16 mouse cellular contexts compared by ENCODE assay signal in the genomic region with DNA sequence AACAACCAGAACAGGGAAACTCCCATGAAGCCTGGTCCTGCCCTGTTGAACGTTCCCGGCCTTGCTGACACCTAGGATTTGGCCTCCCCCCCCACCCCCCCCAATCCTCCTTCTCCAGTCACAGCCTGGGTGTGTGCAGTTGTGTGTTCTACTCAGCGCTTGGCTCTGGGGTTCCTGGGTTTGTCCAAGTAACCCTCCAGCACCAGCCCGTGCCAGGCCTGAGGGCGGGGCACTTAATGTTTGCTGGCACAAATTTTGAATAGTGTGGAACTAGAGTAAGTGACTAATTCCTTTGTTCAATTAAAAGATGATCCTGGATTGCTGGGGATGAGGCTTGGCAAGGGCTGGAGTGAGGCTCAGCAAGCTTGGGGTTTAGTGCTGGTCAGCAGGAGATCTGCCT. TPM values are rescaled to one million over a fixed set of nuclear protein-coding genes. Genes with fewer than 3 reads are reported as not detected.
DNase-seq lines count a peak whose midpoint lies in the region; ATAC-seq and TF ChIP-seq lines count a peak whose summit lies in the region.
"Had no signal": no experiment of that assay in that cellular context is flagged by ENCODE, and none has a peak within 500 bp of the region (broad histone marks: within the 10 kb centered on the region; RNA-seq: fewer than 3 reads in every experiment).

No protein-coding gene starts in this region.

- H3K9me3 ChIP-seq in heart, embryonic 12.5 days (replicated peaks), result no peaks in the 10 kb centered on the region
- H3K9me3 ChIP-seq: midbrain, embryonic 13.5 days had no signal

- no peak for ATAC-seq in heart, embryonic 12.5 days (ENCODE audit: insufficient number of reproducible peaks, low FRiP score)
- ATAC-seq: hindbrain, embryonic 16.5 days; midbrain, embryonic 13.5 days had no signal

- H3K4me1 ChIP-seq in heart, adult 2 months (ENCODE audit: control insufficient read depth, insufficient read depth, low read length), result no peaks in the 10 kb centered on the region
- no peaks in the 10 kb centered on the region for H3K4me1 ChIP-seq in heart, embryonic 12.5 days (replicated peaks)
- H3K4me1 ChIP-seq: midbrain, embryonic 13.5 days had no signal

- intact Hi-C loops in heart, adult 2 months (cut with DNase I), result no loop called here

- no peaks in the 10 kb centered on the region for H3K79me2 ChIP-seq in heart, adult 2 months (replicated peaks; ENCODE audit: control insufficient read depth, insufficient read depth, low read length)

- no peak for TF ChIP-seq POLR2A in heart, adult 2 months (IDR thresholded peaks at IDR 0.05; ENCODE audit: insufficient read depth, low read depth, low read length)

- H3K36me3 ChIP-seq in heart, adult 2 months (ENCODE audit: control insufficient read depth, insufficient read depth, low read length), result no peaks in the 10 kb centered on the region
- no peaks in the 10 kb centered on the region for H3K36me3 ChIP-seq in heart, embryonic 12.5 days
- H3K36me3 ChIP-seq: midbrain, embryonic 13.5 days had no signal

- no peak for TF ChIP-seq EP300 in heart, adult 2 months (IDR thresholded peaks at IDR 0.05; ENCODE audit: insufficient read depth, low read depth, low read length)

- 70% methylated on average over 5 of the region's 5 CpGs for WGBS in heart, adult 2 months
- 79% methylated on average over 5 of the region's 5 CpGs for WGBS in heart, embryonic 12.5 days

- TF ChIP-seq CTCF in heart, adult 2 months (IDR thresholded peaks at IDR 0.05), result no peak

- no peaks in the 10 kb centered on the region for H3K27me3 ChIP-seq in heart, adult 2 months (ENCODE audit: control insufficient read depth, insufficient read depth, low read length)
- H3K27me3 ChIP-seq in heart, embryonic 12.5 days (replicated peaks), result no peaks in the 10 kb centered on the region
- H3K27me3 ChIP-seq: midbrain, embryonic 13.5 days had no signal

- no peak overlapping the region for H3K27ac ChIP-seq in heart, adult 2 months
- H3K27ac ChIP-seq in heart, embryonic 12.5 days (ENCODE audit: poor library complexity, severe bottlenecking), result no peak overlapping the region
- H3K27ac ChIP-seq: left cerebral cortex, adult 2 months; midbrain, embryonic 13.5 days had no signal

- H3K4me3 ChIP-seq in heart, adult 2 months, result no peak overlapping the region
- H3K4me3 ChIP-seq in heart, embryonic 12.5 days, result no peak overlapping the region
- H3K4me3 ChIP-seq: left cerebral cortex, adult 2 months; midbrain, embryonic 13.5 days had no signal

- peak; percentile 29 for DNase-seq in adrenal gland, postnatal 10 days
- DNase-seq in adrenal gland, adult 8-10 months, result no peak
- DNase-seq in heart, adult 2 months, result peak; percentile 42 to 45
- DNase-seq in retina, postnatal 1 day, result peak; percentile 44
- DNase-seq in retina, embryonic 14.5 days (ENCODE audit: low spot score), result no peak
- DNase-seq in retina, postnatal 7 days (ENCODE audit: low read depth, low spot score), result peak; percentile 27
- DNase-seq in ovary, adult 18-20 months (ENCODE audit: low spot score), result no peak
- DNase-seq: cerebellum, adult 11 months; lung, postnatal 4 days; thymus, adult 18-20 months had no signal

- H3K4me2 ChIP-seq in heart, embryonic 12.5 days, result no peak overlapping the region
- H3K4me2 ChIP-seq: midbrain, embryonic 13.5 days had no signal

- no peak overlapping the region for H3K9ac ChIP-seq in heart, adult 2 months (ENCODE audit: low read depth, low read length)
- H3K9ac ChIP-seq in heart, embryonic 12.5 days, result no peak overlapping the region
- H3K9ac ChIP-seq: midbrain, embryonic 13.5 days had no signal

RNA-seq across cellular contexts. Expression of gene Cct8l1, which starts 28.7 kb away (rescaled TPM):
- not detected for total RNA-seq in adrenal gland, postnatal 10 days (2021)
- total RNA-seq in adrenal gland, adult 8-10 months (2022), result under 1 TPM in 2 of 4 experiments, not detected in 2; 0.13 to 0.14 TPM
- total RNA-seq in heart, adult 2 months (2021), result under 1 TPM in 1 of 2 experiments, not detected in 1; 0.18 TPM
- 0.06 and 0.18 TPM in 2 replicates for polyA plus RNA-seq in heart, adult 2 months (2012; rRNA removed)
- 0.14 TPM in 1 of 2 replicates, not detected in the other for polyA plus RNA-seq in heart, embryonic 12.5 days (2016; fragmentation: Nextera tagmentation; extraction: Ambion mirVana)
- total RNA-seq: liver, adult 2 months had no signal
- polyA plus RNA-seq: kidney, embryonic 14.5 days; liver, adult 2 months had no signal

RNA-seq across cellular contexts. Expression of gene Kmt2c, which starts 46.0 kb away (rescaled TPM):
- total RNA-seq in adrenal gland, postnatal 10 days (2021), result 10 to 100 TPM; 40.3 to 58.9 TPM
- 10 to 100 TPM; 48.3 to 91.2 (median 68.8) TPM for total RNA-seq in adrenal gland, adult 8-10 months (2022)
- total RNA-seq in heart, adult 2 months (2021), result 10 to 100 TPM; 43.0 to 44.0 TPM
- 11.6 and 18.0 TPM in 2 replicates for polyA plus RNA-seq in heart, adult 2 months (2012; rRNA removed)
- polyA plus RNA-seq in heart, embryonic 12.5 days (2016; fragmentation: Nextera tagmentation; extraction: Ambion mirVana), result 12.3 and 13.7 TPM in 2 replicates

Comparison
In these comparisons a context has a peak if more than half of its experiments do, and no peak if none do; other contexts are left out.
1. DNase-seq: peak in adrenal gland, postnatal 10 days (single experiment), heart, adult 2 months (2 of 2), retina, postnatal 1 day (single experiment) and retina, postnatal 7 days (single experiment); none in adrenal gland, adult 8-10 months (single experiment), retina, embryonic 14.5 days (single experiment) and ovary, adult 18-20 months (single experiment).